Mouse (Mus musculus): ENCODE measurements around the gene Ttc17. TPM values are rescaled to one million over a fixed set of nuclear protein-coding genes. Genes with fewer than 3 reads are reported as not detected.

Gene Ttc17
- total RNA-seq, 2 experiments from 2014 or later: 23.5 to 24.9 TPM

- no peak for DNase-seq
- Histone ChIP-seq H3K4me3 (no peak overlapping the region), H3K27ac (no peak overlapping the region)
- peak; percentile 72 for TF ChIP-seq CTCF (IDR thresholded peaks at IDR 0.05)
- intact Hi-C loops (cut with DNase I): loop anchor here (2.0 kb wide), 1 partner anchor 37 kb away; no protein-coding TSS in a partner anchor
These were observed 152.4 kb downstream of the Ttc17 start for GRCm38 (mm10) chr2:94254102-94254501.

Small RNAs within 50 kb of the gene (microRNA-seq; reads per million reads assigned to microRNA genes)
- gene Mir670: not detected

Other genes starting within 250 kb of the Ttc17 start
- 1 to 10 TPM; 5.1 to 8.2 TPM for gene Hsd17b12, start 248.7 kb downstream of the Ttc17 start, total RNA-seq (2021)
- gene Api5, start 31.4 kb upstream of the Ttc17 start, total RNA-seq (2021): 10 to 100 TPM; 19.2 to 21.3 TPM